Mouse (Mus musculus): ENCODE measurements around the gene Myo1d. TPM values are rescaled to one million over a fixed set of nuclear protein-coding genes. Genes with fewer than 3 reads are reported as not detected.

Gene Myo1d
- polyA plus RNA-seq, 1 experiment, result 11.5 TPM

DNA sequence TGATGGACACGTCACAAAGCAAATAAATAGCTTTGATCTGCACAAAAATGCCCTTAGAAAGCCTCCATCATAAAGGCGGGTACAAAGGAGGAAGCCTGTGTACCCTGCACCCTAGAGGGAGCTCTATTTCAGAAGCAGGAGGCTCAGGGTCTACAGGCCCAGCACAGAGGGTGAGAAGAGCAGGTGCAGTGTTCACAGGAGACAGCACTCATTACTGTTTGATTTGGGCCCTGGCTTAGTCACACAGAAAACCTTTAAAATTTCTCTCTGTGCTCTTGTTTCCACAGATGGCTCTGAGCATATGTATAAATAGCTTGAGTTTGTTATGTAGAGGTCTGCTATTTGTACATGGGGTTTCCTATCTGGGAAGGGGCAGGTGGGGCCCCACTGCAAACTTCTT is 233.6 kb downstream of the Myo1d start:
- H3K27ac ChIP-seq (ENCODE audit: insufficient read depth, low read length), result no peak overlapping the region

GRCm38 (mm10) chr11:80539056-80539455 is 240.8 kb downstream of the Myo1d start:
- H3K27ac ChIP-seq (ENCODE audit: insufficient read depth, low read length), result no peak overlapping the region
- TF ChIP-seq POLR2A (IDR thresholded peaks at IDR 0.05; ENCODE audit: extremely low read depth, insufficient read depth, low read length) (no peak), CTCF (IDR thresholded peaks at IDR 0.05; ENCODE audit: extremely low read depth, insufficient read depth, low read length) (no peak)
- no peaks in the 10 kb centered on the region for H3K4me1 ChIP-seq (ENCODE audit: control insufficient read depth, insufficient read depth, low read length)
- H3K4me3 ChIP-seq (ENCODE audit: insufficient read depth, low read length), result no peak overlapping the region

More for the DNA sequence above, 233.6 kb downstream of the Myo1d start:
- H3K4me3 ChIP-seq (ENCODE audit: insufficient read depth, low read length), result no peak overlapping the region
- H3K4me1 ChIP-seq (ENCODE audit: control insufficient read depth, insufficient read depth, low read length), result peaks cover 7% of the 10 kb centered on the region
- TF ChIP-seq POLR2A (IDR thresholded peaks at IDR 0.05; ENCODE audit: extremely low read depth, insufficient read depth, low read length) (no peak), CTCF (IDR thresholded peaks at IDR 0.05; ENCODE audit: extremely low read depth, insufficient read depth, low read length) (no peak)

DNA sequence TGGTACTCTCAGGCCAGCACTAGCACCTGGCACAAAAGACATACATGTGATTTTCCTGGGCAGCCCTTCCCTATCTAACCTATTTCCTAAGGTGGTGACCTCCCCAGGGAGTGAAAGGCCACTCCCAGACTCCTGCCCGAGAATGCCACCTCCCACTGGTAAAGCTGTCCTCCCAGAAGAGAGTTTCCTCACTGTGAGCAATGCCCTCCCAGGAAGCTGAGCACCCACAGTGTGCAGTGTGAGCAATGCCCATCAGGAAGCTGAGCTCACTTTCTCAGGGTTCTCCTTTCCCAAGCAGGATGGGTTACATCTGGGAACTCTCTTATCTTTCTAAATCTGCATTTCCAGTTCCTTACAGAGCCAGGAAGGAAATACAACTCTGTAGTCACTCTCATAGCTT is 246.9 kb downstream of the Myo1d start:
- TF ChIP-seq POLR2A (IDR thresholded peaks at IDR 0.05; ENCODE audit: extremely low read depth, insufficient read depth, low read length), result no peak
- no peak for TF ChIP-seq CTCF (IDR thresholded peaks at IDR 0.05; ENCODE audit: extremely low read depth, insufficient read depth, low read length)
- Histone ChIP-seq H3K4me3 (ENCODE audit: insufficient read depth, low read length) (no peak overlapping the region), H3K27ac (ENCODE audit: insufficient read depth, low read length) (no peak overlapping the region), H3K4me1 (ENCODE audit: control insufficient read depth, insufficient read depth, low read length) (no peaks in the 10 kb centered on the region)

DNA sequence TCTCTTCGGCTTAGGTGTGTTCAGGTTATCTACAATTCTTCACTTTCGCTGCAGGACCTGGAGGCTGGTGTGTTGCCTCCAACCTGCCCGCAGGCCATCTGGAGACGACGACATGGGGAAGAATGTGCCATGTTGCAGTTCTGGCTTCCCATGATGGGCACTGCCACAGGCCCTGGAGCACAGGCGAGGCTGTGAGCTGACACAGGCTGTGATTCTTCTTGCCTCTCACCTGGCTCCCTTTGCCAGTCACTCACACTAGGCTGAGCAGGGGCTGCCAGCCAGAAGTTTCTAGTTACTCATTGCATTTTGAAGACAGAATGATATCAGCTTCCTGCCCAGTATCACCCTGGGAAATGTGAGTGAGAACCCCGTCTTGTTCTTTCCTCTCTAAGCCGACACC is 250.7 kb downstream of the Myo1d start:
- H3K4me3 ChIP-seq (ENCODE audit: insufficient read depth, low read length), result no peak overlapping the region
- H3K27ac ChIP-seq (ENCODE audit: insufficient read depth, low read length), result no peak overlapping the region
- TF ChIP-seq CTCF (IDR thresholded peaks at IDR 0.05; ENCODE audit: extremely low read depth, insufficient read depth, low read length), result no peak
- no peak for TF ChIP-seq POLR2A (IDR thresholded peaks at IDR 0.05; ENCODE audit: extremely low read depth, insufficient read depth, low read length)
- no peaks in the 10 kb centered on the region for H3K4me1 ChIP-seq (ENCODE audit: control insufficient read depth, insufficient read depth, low read length)

- H3K4me3 ChIP-seq (ENCODE audit: insufficient read depth, low read length), result no peak overlapping the region
- TF ChIP-seq CTCF (IDR thresholded peaks at IDR 0.05; ENCODE audit: extremely low read depth, insufficient read depth, low read length) (no peak), POLR2A (IDR thresholded peaks at IDR 0.05; ENCODE audit: extremely low read depth, insufficient read depth, low read length) (no peak)
These were observed 252.1 kb downstream of the Myo1d start for GRCm38 (mm10) chr11:80527697-80528096.

DNA sequence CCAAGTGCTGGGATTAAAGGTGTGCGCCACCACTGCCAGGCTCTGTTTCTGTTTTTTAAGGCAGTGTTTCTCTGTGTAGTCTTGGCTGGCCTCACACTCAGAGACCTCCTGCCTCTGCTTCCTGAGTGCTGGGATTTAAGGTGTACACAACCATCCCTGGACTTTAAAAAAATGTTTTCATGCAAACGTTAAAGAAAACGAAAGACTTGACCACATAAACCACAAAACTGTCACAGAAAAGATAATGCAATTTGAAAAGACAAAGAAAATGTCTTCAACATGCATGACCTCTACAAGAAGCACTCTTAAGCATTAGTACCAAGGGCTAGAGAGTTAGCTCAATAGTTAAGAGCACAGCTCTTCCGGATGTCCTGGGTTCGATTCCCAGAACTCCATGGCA is 255.6 kb downstream of the Myo1d start:
- no peak overlapping the region for H3K4me3 ChIP-seq (ENCODE audit: insufficient read depth, low read length)
- H3K4me1 ChIP-seq (ENCODE audit: control insufficient read depth, insufficient read depth, low read length), result peaks cover 4% of the 10 kb centered on the region
- no peak overlapping the region for H3K27ac ChIP-seq (ENCODE audit: insufficient read depth, low read length)
- TF ChIP-seq CTCF (IDR thresholded peaks at IDR 0.05; ENCODE audit: extremely low read depth, insufficient read depth, low read length) (no peak), POLR2A (IDR thresholded peaks at IDR 0.05; ENCODE audit: extremely low read depth, insufficient read depth, low read length) (no peak)

More at GRCm38 (mm10) chr11:80527697-80528096, 252.1 kb downstream of the Myo1d start:
- H3K4me1 ChIP-seq (ENCODE audit: control insufficient read depth, insufficient read depth, low read length), result no peaks in the 10 kb centered on the region; the same call in 1 of the 2 replicates
- H3K27ac ChIP-seq (ENCODE audit: insufficient read depth, low read length), result no peak overlapping the region

GRCm38 (mm10) chr11:80523410-80523809 is 256.4 kb downstream of the Myo1d start:
- no peak for TF ChIP-seq CTCF (IDR thresholded peaks at IDR 0.05; ENCODE audit: extremely low read depth, insufficient read depth, low read length)
- no peak for TF ChIP-seq POLR2A (IDR thresholded peaks at IDR 0.05; ENCODE audit: extremely low read depth, insufficient read depth, low read length)
- Histone ChIP-seq H3K27ac (ENCODE audit: insufficient read depth, low read length) (peak overlapping the region; percentile 70), H3K4me1 (ENCODE audit: control insufficient read depth, insufficient read depth, low read length) (peaks cover 8% of the 10 kb centered on the region), H3K4me3 (ENCODE audit: insufficient read depth, low read length) (no peak overlapping the region)

- no peak overlapping the region for H3K4me3 ChIP-seq (ENCODE audit: insufficient read depth, low read length)
- peaks cover 8% of the 10 kb centered on the region for H3K4me1 ChIP-seq (ENCODE audit: control insufficient read depth, insufficient read depth, low read length)
- peak overlapping the region; percentile 70; the same call in 1 of the 2 replicates for H3K27ac ChIP-seq (ENCODE audit: insufficient read depth, low read length)
- TF ChIP-seq CTCF (IDR thresholded peaks at IDR 0.05; ENCODE audit: extremely low read depth, insufficient read depth, low read length) (no peak), POLR2A (IDR thresholded peaks at IDR 0.05; ENCODE audit: extremely low read depth, insufficient read depth, low read length) (no peak)
These were observed 257.0 kb downstream of the Myo1d start for GRCm38 (mm10) chr11:80522852-80523251.

GRCm38 (mm10) chr11:80521148-80521547 is 258.7 kb downstream of the Myo1d start:
- TF ChIP-seq CTCF (IDR thresholded peaks at IDR 0.05; ENCODE audit: extremely low read depth, insufficient read depth, low read length), result no peak
- no peak for TF ChIP-seq POLR2A (IDR thresholded peaks at IDR 0.05; ENCODE audit: extremely low read depth, insufficient read depth, low read length)
- no peak overlapping the region for H3K27ac ChIP-seq (ENCODE audit: insufficient read depth, low read length)
- peaks cover 8% of the 10 kb centered on the region for H3K4me1 ChIP-seq (ENCODE audit: control insufficient read depth, insufficient read depth, low read length)
- no peak overlapping the region for H3K4me3 ChIP-seq (ENCODE audit: insufficient read depth, low read length)

GRCm38 (mm10) chr11:80518421-80519367 is 261.1 kb downstream of the Myo1d start:
- Histone ChIP-seq H3K27ac (ENCODE audit: insufficient read depth, low read length) (peak overlapping the region; percentile 73), H3K4me1 (ENCODE audit: control insufficient read depth, insufficient read depth, low read length) (peaks cover 14% of the 10 kb centered on the region), H3K4me3 (ENCODE audit: insufficient read depth, low read length) (no peak overlapping the region)
- TF ChIP-seq POLR2A (IDR thresholded peaks at IDR 0.05; ENCODE audit: extremely low read depth, insufficient read depth, low read length) (no peak), CTCF (IDR thresholded peaks at IDR 0.05; ENCODE audit: extremely low read depth, insufficient read depth, low read length) (no peak)
